10 mouse cellular contexts compared by ENCODE assay signal in the genomic region with DNA sequence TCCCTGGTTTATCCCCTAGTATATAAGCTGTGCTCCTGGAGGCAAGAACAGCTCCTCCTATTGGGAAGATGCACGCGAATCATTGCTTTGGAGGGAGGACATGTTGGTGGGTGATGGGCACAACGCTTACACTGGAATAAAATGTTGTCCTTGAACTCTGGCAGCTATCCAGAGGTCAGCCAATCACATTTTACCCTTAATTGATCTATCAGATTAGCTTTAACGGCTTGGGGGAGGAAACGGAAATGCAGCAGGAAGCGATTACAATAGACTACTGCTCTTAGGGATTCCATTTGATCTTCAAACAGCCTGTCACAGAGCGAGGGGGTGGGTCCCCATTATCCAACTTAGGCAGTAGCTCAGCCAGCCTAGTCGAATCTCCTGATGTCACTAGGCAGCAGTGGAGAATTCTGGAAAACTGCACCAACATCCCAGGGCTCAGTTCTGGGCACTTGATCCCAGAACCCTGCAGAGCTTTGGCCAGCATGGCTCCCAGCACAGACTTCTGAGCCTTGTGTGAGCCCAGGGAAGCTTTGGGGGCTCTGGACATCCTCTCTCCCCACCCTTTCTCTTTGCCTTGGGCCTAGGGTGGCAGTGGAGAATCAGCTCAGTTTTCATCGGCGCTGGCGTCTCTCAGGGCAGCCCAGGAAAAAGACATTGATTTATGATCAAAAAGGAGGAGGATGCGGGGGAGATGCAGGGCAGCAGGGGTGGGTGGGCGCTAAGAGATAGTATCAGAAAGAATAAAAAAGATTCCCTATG.
DNase-seq lines count a peak whose midpoint lies in the region; ATAC-seq and TF ChIP-seq lines count a peak whose summit lies in the region.
"Had no signal": no experiment of that assay in that cellular context is flagged by ENCODE, and none has a peak within 500 bp of the region (broad histone marks: within the 10 kb centered on the region; RNA-seq: fewer than 3 reads in every experiment).

No protein-coding gene starts in this region.

- intact Hi-C loops in left cerebral cortex, postnatal 4 days (cut with DNase I): no loop called here

- no peak for ATAC-seq in intestine, postnatal 0 days
- no peak for ATAC-seq in intestine, embryonic 16.5 days
- no peak for ATAC-seq in hindbrain, postnatal 0 days
- no peak for ATAC-seq in neural tube, embryonic 13.5 days (ENCODE audit: low read depth)

- H3K4me1 ChIP-seq in intestine, postnatal 0 days (replicated peaks; ENCODE audit: control insufficient read depth, insufficient read depth, low read length): no peaks in the 10 kb centered on the region
- no peaks in the 10 kb centered on the region for H3K4me1 ChIP-seq in intestine, embryonic 16.5 days (ENCODE audit: control insufficient read depth, insufficient read depth, low read length)
- H3K4me1 ChIP-seq in hindbrain, postnatal 0 days (ENCODE audit: insufficient read depth, low read length): no peaks in the 10 kb centered on the region
- H3K4me1 ChIP-seq in neural tube, embryonic 13.5 days (replicated peaks): peaks cover 37% of the 10 kb centered on the region
- H3K4me1 ChIP-seq: liver, embryonic 15.5 days had no signal

- H3K36me3 ChIP-seq in intestine, postnatal 0 days (ENCODE audit: control insufficient read depth, insufficient read depth): no peaks in the 10 kb centered on the region
- no peaks in the 10 kb centered on the region for H3K36me3 ChIP-seq in intestine, embryonic 16.5 days (ENCODE audit: control insufficient read depth, insufficient read depth, low read length)
- no peaks in the 10 kb centered on the region for H3K36me3 ChIP-seq in hindbrain, postnatal 0 days (ENCODE audit: insufficient read depth, low read length)
- H3K36me3 ChIP-seq in neural tube, embryonic 13.5 days: no peaks in the 10 kb centered on the region
- H3K36me3 ChIP-seq: liver, embryonic 15.5 days had no signal

- 0 out of 2 replicates have a peak, but pooled peaks have one; percentile 21 for TF ChIP-seq CTCF in intestine, postnatal 0 days (IDR thresholded peaks at IDR 0.05; ENCODE audit: low read depth)
- TF ChIP-seq CTCF in hindbrain, postnatal 0 days (IDR thresholded peaks at IDR 0.05; ENCODE audit: low read depth): 0 out of 2 replicates have a peak, but pooled peaks have one; percentile 25

- no peak overlapping the region for H3K4me2 ChIP-seq in intestine, postnatal 0 days (replicated peaks; ENCODE audit: low read depth)
- no peak overlapping the region for H3K4me2 ChIP-seq in intestine, embryonic 16.5 days (ENCODE audit: low read depth, low read length)
- no peak overlapping the region for H3K4me2 ChIP-seq in hindbrain, postnatal 0 days (ENCODE audit: low read depth, low read length)
- no peak overlapping the region for H3K4me2 ChIP-seq in neural tube, embryonic 13.5 days
- H3K4me2 ChIP-seq: liver, embryonic 15.5 days had no signal

- peak; percentile 79 for DNase-seq in ZHBTc4 (ENCODE audit: low read depth, low spot score)
- DNase-seq in hindbrain, postnatal 0 days (ENCODE audit: low spot score): no peak
- DNase-seq in left cerebral cortex, postnatal 4 days: no peak
- no peak for DNase-seq in adrenal gland, adult 8-10 months
- DNase-seq in spleen, adult 18-20 months: no peak
- DNase-seq: kidney, adult 11 months had no signal

- no peak overlapping the region for H3K27ac ChIP-seq in intestine, postnatal 0 days (ENCODE audit: low read depth, low read length)
- H3K27ac ChIP-seq in intestine, embryonic 16.5 days (ENCODE audit: low read length): no peak overlapping the region
- no peak overlapping the region for H3K27ac ChIP-seq in hindbrain, postnatal 0 days
- peak overlapping the region; percentile 59 for H3K27ac ChIP-seq in neural tube, embryonic 13.5 days (replicated peaks)
- H3K27ac ChIP-seq: liver, embryonic 15.5 days had no signal

- H3K9me3 ChIP-seq in intestine, postnatal 0 days (ENCODE audit: control insufficient read depth): no peaks in the 10 kb centered on the region
- no peaks in the 10 kb centered on the region for H3K9me3 ChIP-seq in intestine, embryonic 16.5 days (ENCODE audit: control insufficient read depth, low read length)
- H3K9me3 ChIP-seq in hindbrain, postnatal 0 days (ENCODE audit: low read length): no peaks in the 10 kb centered on the region
- no peaks in the 10 kb centered on the region for H3K9me3 ChIP-seq in neural tube, embryonic 13.5 days
- H3K9me3 ChIP-seq: liver, embryonic 15.5 days had no signal

- WGBS in intestine, postnatal 0 days: 44% methylated on average over 13 of the region's 13 CpGs
- WGBS in intestine, embryonic 16.5 days: 49% methylated on average over 13 of the region's 13 CpGs
- 36% methylated on average over 13 of the region's 13 CpGs for WGBS in hindbrain, postnatal 0 days
- 14% methylated on average over 13 of the region's 13 CpGs for WGBS in neural tube, embryonic 13.5 days

- no peak overlapping the region for H3K4me3 ChIP-seq in intestine, postnatal 0 days (ENCODE audit: low read depth, low read length)
- H3K4me3 ChIP-seq in intestine, embryonic 16.5 days (ENCODE audit: low read length): no peak overlapping the region
- no peak overlapping the region for H3K4me3 ChIP-seq in hindbrain, postnatal 0 days (ENCODE audit: low read length)
- H3K4me3 ChIP-seq in neural tube, embryonic 13.5 days: no peak overlapping the region
- H3K4me3 ChIP-seq: liver, embryonic 15.5 days had no signal

- no peaks in the 10 kb centered on the region for H3K27me3 ChIP-seq in intestine, postnatal 0 days (replicated peaks; ENCODE audit: control insufficient read depth, insufficient read depth, low read length)
- H3K27me3 ChIP-seq in intestine, embryonic 16.5 days (replicated peaks; ENCODE audit: control insufficient read depth, insufficient read depth, low read length): no peaks in the 10 kb centered on the region
- no peaks in the 10 kb centered on the region for H3K27me3 ChIP-seq in hindbrain, postnatal 0 days (ENCODE audit: insufficient read depth, low read length)
- peaks cover 11% of the 10 kb centered on the region for H3K27me3 ChIP-seq in neural tube, embryonic 13.5 days
- H3K27me3 ChIP-seq: liver, embryonic 15.5 days had no signal

- H3K9ac ChIP-seq in intestine, postnatal 0 days (ENCODE audit: low read depth, low read length): no peak overlapping the region
- no peak overlapping the region for H3K9ac ChIP-seq in intestine, embryonic 16.5 days (ENCODE audit: low read depth, low read length)
- H3K9ac ChIP-seq in hindbrain, postnatal 0 days (replicated peaks; ENCODE audit: low read length): no peak overlapping the region
- no peak overlapping the region for H3K9ac ChIP-seq in neural tube, embryonic 13.5 days
- H3K9ac ChIP-seq: liver, embryonic 15.5 days had no signal
